Mouse (Mus musculus) liver, postnatal 0 days (tissue): ENCODE results near the gene Gfra1. TPM values are rescaled to one million over a fixed set of nuclear protein-coding genes. Genes with fewer than 3 reads are reported as not detected.
A peak's percentile ranks its signal among the peaks of the same experiment; 100 is the strongest.

Experiments
- ATAC-seq: fragments of 200-750 bp; cut with Nextera tagmentation; 2 replicates; pipeline ENCODE4 v1.8.0; 2017; ENCODE audit warnings: mild to moderate bottlenecking, moderate library complexity
- DNase-seq: peaks from one replicate; pipeline ENCODE4 v3.0.0-alpha.2; 2016
- H3K27ac ChIP-seq: fragments of 300-500 bp; sonication (generic); 2 replicates; pipeline ENCODE4 v1.5.1; 2014; ENCODE audit warnings: antibody characterized with exemption, moderate library complexity, mild to moderate bottlenecking, low read depth
- H3K27me3 ChIP-seq: fragments of 300-500 bp; sonication (generic); 2 replicates; pipeline ENCODE4 v1.6.1; 2014; ENCODE audit warnings: low read length, control low read depth, mixed read lengths; ENCODE audit not compliant: insufficient read depth
- H3K36me3 ChIP-seq: fragments of 300-500 bp; sonication (generic); replicated peaks from 2 replicates; pipeline ENCODE4 v1.6.1; 2014; ENCODE audit warnings: mild to moderate bottlenecking, control low read depth, low read length, moderate library complexity, mixed read lengths; ENCODE audit not compliant: insufficient read depth
- H3K4me1 ChIP-seq: fragments of 300-500 bp; sonication (generic); 2 replicates; pipeline ENCODE4 v1.6.1; 2014; ENCODE audit warnings: antibody characterized with exemption, mild to moderate bottlenecking, control low read depth; ENCODE audit not compliant: insufficient read depth
- H3K4me2 ChIP-seq: fragments of 300-500 bp; sonication (generic); 2 replicates; pipeline ENCODE4 v1.6.1; 2014; ENCODE audit warnings: low read depth, mild to moderate bottlenecking, low read length, moderate library complexity, mixed read lengths
- H3K4me3 ChIP-seq: fragments of 300-500 bp; sonication (generic); 2 replicates; pipeline ENCODE4 v1.5.1; 2014; ENCODE audit warnings: low read depth, low read length
- H3K9ac ChIP-seq: fragments of 300-500 bp; sonication (generic); replicated peaks from 2 replicates; pipeline ENCODE4 v1.6.1; 2014; ENCODE audit warnings: mild to moderate bottlenecking, moderate library complexity
- H3K9me3 ChIP-seq: fragments of 300-500 bp; sonication (generic); 2 replicates; pipeline ENCODE4 v1.6.1; 2016; ENCODE audit warnings: mild to moderate bottlenecking, control low read depth, low read length, mixed read lengths
- CTCF ChIP-seq: sonication (generic); IDR thresholded peaks from 2 replicates; pipeline ENCODE4 v1.5.1; 2016; ENCODE audit warnings: antibody characterized with exemption, low read depth
- EP300 ChIP-seq: IDR thresholded peaks from 2 replicates; pipeline ENCODE4 v1.6.1; 2016; ENCODE audit warnings: antibody characterized with exemption, low read depth, mild to moderate bottlenecking
- WGBS: fragments of 180-500 bp; shearing (Covaris S2); extraction: QIAGEN DNeasy Blood & Tissue Kit; methylation state at CpG from one replicate; pipeline ENCODE4 v1.1.7; 2014; ENCODE audit not compliant: insufficient replicate concordance; 5-methylcytosine and 5-hydroxymethylcytosine counted together
- polyA plus RNA-seq: library from polyadenylated mRNA; unstranded; fragments of >200 nt; fragmentation: Nextera tagmentation; extraction: Ambion mirVana; gene quantifications from 2 replicates; pipeline ENCODE4 v1.2.1, GENCODE M21; 2015

Gfra1 gene
- polyA plus RNA-seq, 1 experiment from 2014 or later, result 8.8 TPM

DNA sequence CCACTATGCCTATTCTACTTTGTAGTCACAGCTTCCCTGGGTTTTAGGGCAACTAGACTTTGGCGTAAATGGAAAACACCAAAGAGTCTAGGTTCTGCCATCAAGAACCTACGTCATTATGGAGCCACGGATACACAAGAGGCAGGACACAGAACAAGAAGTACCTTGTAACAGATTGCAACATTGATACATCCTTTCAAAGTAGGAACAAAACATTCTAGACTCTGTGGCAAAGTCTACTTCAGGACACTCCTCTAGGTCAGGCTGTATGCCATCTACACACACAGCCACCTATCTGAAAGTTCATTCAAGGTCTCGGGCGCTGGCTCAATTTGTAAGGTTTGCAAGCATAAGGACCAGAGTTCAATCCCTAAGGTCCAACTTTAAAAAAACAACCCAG, 81.1 kb downstream of the Gfra1 start:
- DNase-seq (peak; percentile 30), ATAC-seq (peak; percentile 91)
- Histone ChIP-seq H3K27ac (peak overlapping the region; percentile 53), H3K4me1 (peaks cover 13% of the 10 kb centered on the region), H3K27me3 (no peaks in the 10 kb centered on the region), H3K36me3 (no peaks in the 10 kb centered on the region), H3K4me2 (no peak overlapping the region), H3K4me3 (no peak overlapping the region), H3K9ac (no peak overlapping the region), H3K9me3 (no peaks in the 10 kb centered on the region)
- TF ChIP-seq CTCF (no peak), EP300 (peak; percentile 94)
- 75% methylated on average over 5 of the region's 5 CpGs for WGBS

DNA sequence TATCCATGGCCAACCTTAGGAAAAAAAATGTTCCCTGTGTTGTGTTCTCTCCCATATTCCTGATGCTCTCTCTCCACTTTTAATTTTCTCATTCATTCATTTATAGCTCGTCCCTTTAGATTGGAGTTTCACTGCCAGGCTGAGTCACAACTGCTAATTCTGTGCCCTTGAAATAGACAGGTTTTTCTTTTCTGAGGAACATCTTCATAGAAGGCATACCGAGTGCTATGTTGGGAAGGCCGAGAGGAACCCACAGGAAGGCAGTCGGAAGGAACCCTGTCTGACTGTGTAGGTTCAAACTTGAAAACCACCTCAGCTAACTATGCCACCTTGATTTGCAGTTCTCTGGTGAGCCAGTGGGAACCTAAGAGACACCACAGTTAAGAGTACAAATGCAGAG, 81.6 kb downstream of the Gfra1 start:
- Histone ChIP-seq H3K4me3 (no peak overlapping the region), H3K36me3 (no peaks in the 10 kb centered on the region), H3K27ac (peak overlapping the region; percentile 53), H3K9ac (no peak overlapping the region), H3K4me1 (peaks cover 13% of the 10 kb centered on the region), H3K9me3 (no peaks in the 10 kb centered on the region), H3K27me3 (no peaks in the 10 kb centered on the region), H3K4me2 (no peak overlapping the region)
- DNase-seq (no peak), ATAC-seq (no peak)
- TF ChIP-seq CTCF (no peak), EP300 (no peak)
- 77% methylated on average over 4 of the region's 4 CpGs for WGBS

DNA sequence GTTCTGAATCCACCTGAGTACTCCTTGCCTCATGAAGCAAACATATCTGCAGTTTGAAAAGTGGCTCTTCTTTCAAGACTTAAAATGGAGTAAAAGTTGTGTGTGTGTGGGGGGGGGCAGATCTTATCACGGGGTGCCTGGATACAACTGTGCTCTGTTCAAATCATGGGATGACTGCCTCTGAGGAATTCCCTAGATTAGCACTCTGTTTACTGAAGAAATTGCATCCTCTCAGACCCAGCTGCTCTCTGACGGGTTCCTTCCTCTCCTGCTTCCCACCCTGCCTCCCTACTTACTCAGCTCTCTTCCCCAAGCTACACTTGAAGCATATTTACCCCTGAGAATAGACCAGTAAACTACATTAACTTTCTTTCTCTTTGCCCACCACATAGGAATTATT, 87.2 kb downstream of the Gfra1 start:
- 54% methylated on average over 2 of the region's 2 CpGs for WGBS
- H3K9me3 ChIP-seq, result no peaks in the 10 kb centered on the region
- H3K4me1 ChIP-seq, result peaks cover 6% of the 10 kb centered on the region; the same call in 1 of the 2 replicates
- no peak overlapping the region for H3K27ac ChIP-seq
- H3K4me2 ChIP-seq, result no peak overlapping the region
- DNase-seq (no peak), ATAC-seq (no peak)
- H3K36me3 ChIP-seq, result no peaks in the 10 kb centered on the region
- H3K27me3 ChIP-seq, result no peaks in the 10 kb centered on the region
- no peak for TF ChIP-seq EP300
- TF ChIP-seq CTCF, result no peak
- H3K9ac ChIP-seq, result no peak overlapping the region
- H3K4me3 ChIP-seq, result no peak overlapping the region

DNA sequence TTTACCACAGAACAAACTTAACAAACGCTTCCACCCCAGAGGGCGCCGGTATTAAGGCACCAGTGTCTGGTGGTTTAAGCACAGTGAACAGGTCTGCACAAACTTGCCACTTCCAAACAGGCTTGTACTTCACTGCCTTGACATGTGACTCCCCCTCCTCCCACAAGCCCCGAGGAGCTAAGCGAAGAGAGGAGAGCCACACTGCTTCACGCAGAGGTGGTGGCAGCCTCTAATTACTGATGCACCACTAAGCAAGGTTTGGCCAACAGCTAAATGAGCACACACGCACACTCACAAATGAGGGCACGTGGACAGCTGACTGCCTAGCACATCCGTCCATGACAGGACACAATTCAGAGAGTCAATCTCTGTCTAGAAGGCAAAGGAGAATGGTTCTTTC, 91.0 kb downstream of the Gfra1 start:
- H3K9ac ChIP-seq, result no peak overlapping the region
- H3K9me3 ChIP-seq, result no peaks in the 10 kb centered on the region
- no peaks in the 10 kb centered on the region for H3K4me1 ChIP-seq
- no peaks in the 10 kb centered on the region for H3K27me3 ChIP-seq
- ATAC-seq (no peak), DNase-seq (no peak)
- 74% methylated on average over 9 of the region's 9 CpGs for WGBS
- no peak overlapping the region for H3K4me2 ChIP-seq
- H3K27ac ChIP-seq, result no peak overlapping the region
- TF ChIP-seq EP300, result no peak
- TF ChIP-seq CTCF, result no peak
- no peak overlapping the region for H3K4me3 ChIP-seq
- H3K36me3 ChIP-seq, result no peaks in the 10 kb centered on the region

DNA sequence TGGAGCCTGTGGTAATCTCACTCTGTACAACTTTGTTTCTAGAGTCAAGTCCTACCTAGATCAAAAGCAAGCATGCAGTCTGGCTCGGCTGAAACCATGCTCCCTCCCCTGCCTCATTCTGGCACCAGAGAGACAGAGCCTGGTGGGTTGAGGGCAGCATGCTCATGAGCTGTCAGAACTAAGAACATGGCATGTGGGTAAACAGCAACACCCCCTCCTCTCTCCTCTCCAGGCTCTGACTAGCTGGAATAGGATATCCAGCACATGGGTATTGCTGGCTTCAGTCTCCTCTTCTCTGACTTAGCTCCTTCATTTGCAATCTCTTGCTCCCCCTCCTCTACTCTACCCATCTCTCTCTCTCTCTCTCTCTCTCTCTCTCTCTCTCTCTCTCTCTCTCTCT, 94.7 kb downstream of the Gfra1 start:
- ATAC-seq, result no peak
- H3K27ac ChIP-seq, result no peak overlapping the region
- H3K4me3 ChIP-seq, result no peak overlapping the region
- no peaks in the 10 kb centered on the region for H3K36me3 ChIP-seq
- H3K4me2 ChIP-seq, result no peak overlapping the region
- WGBS, result 67% methylated on average over 1 of the region's 1 CpGs
- no peaks in the 10 kb centered on the region for H3K27me3 ChIP-seq
- no peak for TF ChIP-seq EP300
- TF ChIP-seq CTCF, result no peak
- H3K9me3 ChIP-seq, result no peaks in the 10 kb centered on the region
- DNase-seq, result no peak
- no peaks in the 10 kb centered on the region for H3K4me1 ChIP-seq
- H3K9ac ChIP-seq, result no peak overlapping the region

DNA sequence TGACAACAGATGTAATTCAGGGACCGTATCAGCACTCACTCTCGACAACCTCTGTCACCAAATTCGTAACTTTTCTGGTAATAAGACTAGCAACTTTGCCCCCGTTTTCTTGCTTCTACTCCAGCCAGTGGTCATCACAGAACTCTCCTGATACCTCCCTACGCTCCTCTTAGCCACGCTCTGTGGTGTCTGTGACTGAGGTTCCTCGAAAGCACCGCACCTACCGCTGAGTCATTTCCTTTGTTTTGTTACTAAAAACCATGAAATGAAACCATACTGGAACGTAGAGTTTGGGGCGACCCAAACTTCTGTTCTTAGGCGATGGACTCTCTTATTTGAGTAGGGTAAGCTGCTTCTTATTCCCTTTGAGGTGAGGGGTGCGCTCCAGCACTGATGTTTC, 97.6 kb downstream of the Gfra1 start:
- ATAC-seq (no peak), DNase-seq (no peak)
- no peak overlapping the region for H3K4me3 ChIP-seq
- no peaks in the 10 kb centered on the region for H3K9me3 ChIP-seq
- H3K27me3 ChIP-seq, result no peaks in the 10 kb centered on the region
- TF ChIP-seq EP300, result no peak
- TF ChIP-seq CTCF, result no peak
- 50% methylated on average over 13 of the region's 13 CpGs for WGBS
- no peak overlapping the region for H3K27ac ChIP-seq
- H3K9ac ChIP-seq, result no peak overlapping the region
- no peaks in the 10 kb centered on the region for H3K4me1 ChIP-seq
- no peaks in the 10 kb centered on the region for H3K36me3 ChIP-seq
- H3K4me2 ChIP-seq, result no peak overlapping the region

DNA sequence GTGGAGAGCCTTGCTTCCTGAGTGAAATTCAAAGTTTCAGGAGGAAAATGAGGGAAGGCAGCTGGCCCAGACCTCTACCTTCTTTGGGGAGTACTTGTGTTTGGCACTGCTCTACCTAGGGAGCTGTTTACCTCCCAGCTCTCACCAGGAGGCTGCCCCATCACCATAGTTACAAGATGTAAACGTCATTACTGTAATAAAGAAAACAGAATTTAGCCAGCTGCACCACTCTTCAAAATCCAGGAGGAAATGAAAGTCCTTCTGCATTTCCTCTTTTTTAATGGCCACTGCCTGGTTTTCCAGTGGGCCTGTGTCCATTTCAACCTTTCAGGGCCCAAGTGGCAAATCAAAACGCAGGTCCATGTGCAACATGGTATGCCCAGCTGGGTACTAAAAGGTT, 101.8 kb downstream of the Gfra1 start:
- no peak overlapping the region for H3K4me3 ChIP-seq
- WGBS, result 29% methylated on average over 2 of the region's 2 CpGs
- H3K9me3 ChIP-seq, result no peaks in the 10 kb centered on the region
- no peak overlapping the region for H3K9ac ChIP-seq
- no peaks in the 10 kb centered on the region for H3K36me3 ChIP-seq
- no peaks in the 10 kb centered on the region for H3K4me1 ChIP-seq
- TF ChIP-seq CTCF, result no peak
- H3K27ac ChIP-seq, result no peak overlapping the region
- H3K27me3 ChIP-seq, result no peaks in the 10 kb centered on the region
- no peak overlapping the region for H3K4me2 ChIP-seq
- DNase-seq (no peak), ATAC-seq (no peak)
